Mouse (Mus musculus) bone marrow, adult 2 months (tissue): ENCODE results near the gene Mboat2. TPM values are rescaled to one million over a fixed set of nuclear protein-coding genes. Genes with fewer than 3 reads are reported as not detected.

Experiments used
- H3K27ac ChIP-seq: fragments of 200-500 bp; 2 replicates; pipeline ENCODE4 v1.5.1; 2012; ENCODE audit warnings: low read depth, mild to moderate bottlenecking, control low read depth, inconsistent platforms, low read length; ENCODE audit not compliant: control insufficient read depth, poor library complexity, insufficient read depth
- H3K4me1 ChIP-seq: fragments of 200-500 bp; 2 replicates; pipeline ENCODE4 v1.6.1; 2011; ENCODE audit warnings: low read length; ENCODE audit not compliant: control insufficient read depth, insufficient read depth
- H3K4me3 ChIP-seq: fragments of 200-500 bp; replicated peaks from 2 replicates; pipeline ENCODE3; 2011; ENCODE audit warnings: mild to moderate bottlenecking, low read depth, low read length, control low read depth; ENCODE audit not compliant: control insufficient read depth
- CTCF ChIP-seq: fragments of 200-500 bp; IDR thresholded peaks from 2 replicates; pipeline ENCODE4 v1.5.1; 2011; ENCODE audit warnings: low read length, control low read depth; ENCODE audit not compliant: control insufficient read depth, insufficient read depth
- POLR2A ChIP-seq: fragments of 200-500 bp; IDR thresholded peaks from 2 replicates; pipeline ENCODE4 v1.6.1; 2011; ENCODE audit warnings: low read depth, mild to moderate bottlenecking, control low read depth, low read length, borderline replicate concordance; ENCODE audit not compliant: control insufficient read depth
- WGBS: fragments of 180-500 bp; shearing (Covaris S2); methylation state at CpG from one replicate; pipeline ENCODE4 v1.1.7; 2018; 5-methylcytosine and 5-hydroxymethylcytosine counted together
- polyA plus RNA-seq: library from polyadenylated mRNA; stranded (reverse); fragments of >200 nt; gene quantifications from 2 replicates; pipeline ENCODE4 v1.2.4, GENCODE M21; 2011; ENCODE audit warnings: low replicate concordance; ENCODE audit not compliant: missing spikeins, insufficient read depth, insufficient read length

Gene Mboat2
- polyA plus RNA-seq, 1 experiment: 16.8 TPM

- 82% methylated on average over 3 of the region's 3 CpGs for WGBS
- H3K4me1 ChIP-seq: peaks cover 1% of the 10 kb centered on the region; the same call in 1 of the 2 replicates
- TF ChIP-seq CTCF: no peak
- TF ChIP-seq POLR2A: no peak
- no peak overlapping the region for H3K4me3 ChIP-seq
- no peak overlapping the region for H3K27ac ChIP-seq
These were observed 100.1 kb downstream of the Mboat2 start for GRCm38 (mm10) chr12:24930760-24931159.

GRCm38 (mm10) chr12:24932120-24932519 is 101.4 kb downstream of the Mboat2 start:
- WGBS: 90% methylated on average over 6 of the region's 6 CpGs
- H3K4me1 ChIP-seq: peaks cover 1% of the 10 kb centered on the region; the same call in 1 of the 2 replicates
- H3K4me3 ChIP-seq: no peak overlapping the region
- H3K27ac ChIP-seq: no peak overlapping the region
- TF ChIP-seq POLR2A: no peak
- TF ChIP-seq CTCF: no peak

- WGBS: 97% methylated on average over 1 of the region's 1 CpGs
- Histone ChIP-seq H3K4me1 (peaks cover 1% of the 10 kb centered on the region; the same call in 1 of the 2 replicates), H3K4me3 (no peak overlapping the region), H3K27ac (no peak overlapping the region)
- TF ChIP-seq POLR2A: no peak
- TF ChIP-seq CTCF: no peak
These were observed 102.6 kb downstream of the Mboat2 start for GRCm38 (mm10) chr12:24933206-24933775.

- TF ChIP-seq CTCF (no peak), POLR2A (no peak)
- Histone ChIP-seq H3K27ac (no peak overlapping the region), H3K4me1 (peaks cover 1% of the 10 kb centered on the region; the same call in 1 of the 2 replicates), H3K4me3 (no peak overlapping the region)
- WGBS: 72% methylated on average over 3 of the region's 3 CpGs
These were observed 103.3 kb downstream of the Mboat2 start for GRCm38 (mm10) chr12:24933996-24934395.

- 59% methylated on average over 1 of the region's 1 CpGs for WGBS
These were observed 105.6 kb downstream of the Mboat2 start for GRCm38 (mm10) chr12:24936281-24936680.

GRCm38 (mm10) chr12:24939372-24939771 is 108.7 kb downstream of the Mboat2 start:
- TF ChIP-seq CTCF (no peak), POLR2A (no peak)
- 77% methylated on average over 8 of the region's 8 CpGs for WGBS
- no peak overlapping the region for H3K27ac ChIP-seq

More at GRCm38 (mm10) chr12:24936281-24936680, 105.6 kb downstream of the Mboat2 start:
- Histone ChIP-seq H3K4me1 (no peaks in the 10 kb centered on the region), H3K27ac (no peak overlapping the region), H3K4me3 (no peak overlapping the region)
- TF ChIP-seq POLR2A (no peak), CTCF (no peak)

GRCm38 (mm10) chr12:24942619-24943287 is 112.1 kb downstream of the Mboat2 start:
- no peaks in the 10 kb centered on the region; the same call in 1 of the 2 replicates for H3K4me1 ChIP-seq
- WGBS: 61% methylated on average over 9 of the region's 9 CpGs
- H3K4me3 ChIP-seq: no peak overlapping the region
- peak overlapping the region; percentile 27; the same call in 1 of the 2 replicates for H3K27ac ChIP-seq
- TF ChIP-seq POLR2A (no peak), CTCF (no peak)

More at GRCm38 (mm10) chr12:24939372-24939771, 108.7 kb downstream of the Mboat2 start:
- Histone ChIP-seq H3K4me3 (no peak overlapping the region), H3K4me1 (no peaks in the 10 kb centered on the region; the same call in 1 of the 2 replicates)

GRCm38 (mm10) chr12:24943427-24943826 is 112.7 kb downstream of the Mboat2 start:
- Histone ChIP-seq H3K4me1 (no peaks in the 10 kb centered on the region; the same call in 1 of the 2 replicates), H3K4me3 (no peak overlapping the region), H3K27ac (no peak overlapping the region)
- TF ChIP-seq POLR2A: no peak
- TF ChIP-seq CTCF: no peak
- WGBS: 50% methylated on average over 4 of the region's 4 CpGs
